Mouse (Mus musculus): Measurements from ENCODE around the gene Sh3rf1. TPM values are rescaled to one million over a fixed set of nuclear protein-coding genes. Genes with fewer than 3 reads are reported as not detected.

The Sh3rf1 gene
- 10 to 100 TPM; 55.7 to 63.8 (median 58.6) TPM for total RNA-seq (2022)

GRCm38 (mm10) chr8:61223729-61224379 is at the start of gene Sh3rf1:
Gene Sh3rf1, plus strand, starts transcription at chr8:61223872.
- DNase-seq (ENCODE audit: low spot score in 2 of 2): peak; percentile 40 to 71

- DNase-seq (ENCODE audit: low spot score in 2 of 2): no peak
Observed at GRCm38 (mm10) chr8:61173921-61174492, 49.7 kb upstream of the Sh3rf1 start.

GRCm38 (mm10) chr8:61175876-61176275 is 47.8 kb upstream of the Sh3rf1 start:
- no peak for DNase-seq (ENCODE audit: low spot score in 2 of 2)

DNA sequence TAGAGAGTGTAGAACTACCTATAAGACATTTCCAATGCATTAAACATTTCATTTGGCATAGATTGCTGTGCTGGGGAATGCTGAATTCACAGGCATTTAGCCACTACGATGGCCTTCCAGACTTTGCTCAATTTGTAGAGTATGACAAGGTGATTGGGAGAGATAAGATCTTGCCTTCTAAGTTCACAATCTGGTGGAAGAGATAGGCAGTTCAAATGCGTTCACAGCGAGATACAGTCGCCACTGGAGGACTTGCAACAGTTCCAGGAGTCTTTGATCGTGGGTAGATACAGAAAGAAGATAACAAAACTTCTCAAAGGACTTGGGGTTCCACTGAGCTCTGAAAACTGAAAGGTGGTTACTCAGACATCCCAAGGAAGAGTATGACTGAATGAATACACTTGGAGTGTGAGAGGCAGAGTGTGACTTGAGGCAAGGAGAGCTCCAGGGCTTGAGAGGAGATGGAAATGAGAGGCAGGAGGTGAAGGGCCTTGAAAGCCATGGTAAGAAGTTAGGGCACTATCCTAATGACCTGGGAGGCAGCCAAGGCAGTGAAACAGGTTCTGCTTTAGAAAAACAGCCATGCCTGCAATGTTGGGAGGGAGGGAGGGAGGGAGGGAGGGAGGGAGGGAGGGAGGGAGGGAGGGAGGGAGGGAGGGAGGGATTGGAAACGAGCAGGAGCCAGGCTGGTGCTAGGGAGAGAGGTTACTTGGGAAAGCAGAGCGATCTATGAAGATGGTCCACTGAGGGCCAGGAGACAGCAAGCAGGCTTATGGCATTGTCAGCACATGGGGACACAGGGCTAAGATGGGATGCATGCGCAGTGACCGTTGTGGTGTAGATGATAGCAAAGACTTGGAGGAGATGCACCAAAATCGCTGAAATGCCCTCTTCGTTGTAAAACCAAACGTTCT is 45.7 kb upstream of the Sh3rf1 start:
- DNase-seq (ENCODE audit: low spot score in 2 of 2): no peak

GRCm38 (mm10) chr8:61178594-61179140 is 45.0 kb upstream of the Sh3rf1 start:
- DNase-seq (ENCODE audit: low spot score in 2 of 2): no peak

DNA sequence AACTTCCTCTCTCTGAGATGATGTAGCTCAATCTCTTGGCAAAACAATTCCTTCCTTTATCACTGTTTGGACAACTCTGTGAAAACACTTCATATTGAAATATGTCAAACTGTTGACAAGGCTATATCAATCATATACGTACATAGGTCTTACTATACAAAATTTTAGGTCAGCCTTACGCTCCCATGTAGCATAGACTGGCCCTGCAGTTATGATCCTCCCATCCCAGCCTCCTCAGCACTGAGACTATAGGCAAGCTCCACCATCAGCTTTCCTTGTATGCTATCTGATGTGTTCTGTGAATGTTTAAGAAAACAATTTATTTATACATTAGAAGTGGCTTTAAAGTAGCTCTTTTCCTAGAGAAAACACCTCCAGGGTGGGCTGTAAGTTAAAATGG is 42.1 kb upstream of the Sh3rf1 start:
- DNase-seq (ENCODE audit: low spot score in 2 of 2): no peak

GRCm38 (mm10) chr8:61182020-61182419 is 41.7 kb upstream of the Sh3rf1 start:
- DNase-seq (ENCODE audit: low spot score in 2 of 2): no peak

GRCm38 (mm10) chr8:61185274-61186198 is 38.1 kb upstream of the Sh3rf1 start:
- no peak for DNase-seq (ENCODE audit: low spot score in 2 of 2)

GRCm38 (mm10) chr8:61194306-61194925 is 29.3 kb upstream of the Sh3rf1 start:
- DNase-seq (ENCODE audit: low spot score in 2 of 2): no peak

GRCm38 (mm10) chr8:61200254-61200887 is 23.3 kb upstream of the Sh3rf1 start:
- DNase-seq (ENCODE audit: low spot score in 2 of 2): no peak

GRCm38 (mm10) chr8:61203035-61203826 is 20.4 kb upstream of the Sh3rf1 start:
- no peak for DNase-seq (ENCODE audit: low spot score in 2 of 2)

DNA sequence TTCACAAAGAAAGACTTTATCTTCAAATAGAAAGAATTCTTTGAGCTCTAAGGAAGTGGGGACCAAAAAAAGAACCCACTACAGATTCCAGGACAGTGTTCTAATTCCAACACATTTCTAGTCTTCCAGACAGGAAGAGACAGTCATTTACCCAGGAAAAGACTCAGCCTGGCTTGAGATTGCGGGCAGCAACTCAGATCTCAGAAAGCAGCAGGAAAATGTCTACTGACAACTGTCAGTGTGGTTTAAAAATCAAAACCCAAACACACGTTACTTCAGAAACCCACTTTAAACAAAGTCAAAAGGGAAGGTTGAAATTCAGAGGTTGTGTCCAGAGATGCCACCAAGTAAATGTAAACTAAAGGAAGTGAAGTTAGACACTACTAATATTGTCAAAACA is 16.8 kb upstream of the Sh3rf1 start:
- no peak for DNase-seq (ENCODE audit: low spot score in 2 of 2)

DNA sequence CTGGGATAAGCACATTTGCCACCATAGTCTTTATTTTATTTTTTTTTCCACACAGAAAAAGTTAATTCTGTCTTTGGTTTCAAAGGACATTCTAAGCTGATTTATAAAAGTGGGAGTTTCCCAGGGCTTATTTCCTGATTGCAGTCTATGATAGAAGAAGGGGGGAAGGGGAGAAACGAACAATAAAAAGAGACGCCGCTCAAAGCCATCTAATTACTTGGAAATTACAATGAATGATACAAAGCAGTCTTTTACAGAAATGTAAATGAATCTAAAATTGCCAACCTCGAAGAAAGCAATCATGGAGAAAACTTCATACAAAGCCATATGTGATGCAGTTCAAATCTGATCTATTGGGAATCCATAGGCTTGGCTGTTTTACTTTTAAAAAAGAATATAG is 16.0 kb upstream of the Sh3rf1 start:
- DNase-seq (ENCODE audit: low spot score in 2 of 2): no peak

DNA sequence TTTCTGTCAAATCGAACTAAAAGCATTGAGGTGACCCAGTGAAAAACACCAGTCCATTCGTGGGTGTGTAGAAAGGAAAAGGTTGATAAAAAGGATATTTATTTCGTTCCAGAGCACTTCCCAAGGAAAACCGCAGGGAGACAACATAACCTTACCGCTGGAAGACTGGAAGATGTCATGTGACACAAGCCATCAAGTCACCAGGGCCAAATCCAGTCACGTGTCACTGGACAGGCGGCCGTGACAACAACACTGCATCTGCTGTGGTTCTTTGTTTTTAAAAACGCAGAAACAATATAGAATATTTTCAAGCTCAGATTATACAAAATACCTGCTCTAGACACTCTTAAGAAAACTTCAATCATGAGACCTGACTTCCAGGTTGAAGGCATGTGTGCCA is 15.0 kb upstream of the Sh3rf1 start:
- DNase-seq (ENCODE audit: low spot score in 2 of 2): no peak

- DNase-seq (ENCODE audit: low spot score in 2 of 2): no peak
Observed at GRCm38 (mm10) chr8:61210836-61211235, 12.8 kb upstream of the Sh3rf1 start.

DNA sequence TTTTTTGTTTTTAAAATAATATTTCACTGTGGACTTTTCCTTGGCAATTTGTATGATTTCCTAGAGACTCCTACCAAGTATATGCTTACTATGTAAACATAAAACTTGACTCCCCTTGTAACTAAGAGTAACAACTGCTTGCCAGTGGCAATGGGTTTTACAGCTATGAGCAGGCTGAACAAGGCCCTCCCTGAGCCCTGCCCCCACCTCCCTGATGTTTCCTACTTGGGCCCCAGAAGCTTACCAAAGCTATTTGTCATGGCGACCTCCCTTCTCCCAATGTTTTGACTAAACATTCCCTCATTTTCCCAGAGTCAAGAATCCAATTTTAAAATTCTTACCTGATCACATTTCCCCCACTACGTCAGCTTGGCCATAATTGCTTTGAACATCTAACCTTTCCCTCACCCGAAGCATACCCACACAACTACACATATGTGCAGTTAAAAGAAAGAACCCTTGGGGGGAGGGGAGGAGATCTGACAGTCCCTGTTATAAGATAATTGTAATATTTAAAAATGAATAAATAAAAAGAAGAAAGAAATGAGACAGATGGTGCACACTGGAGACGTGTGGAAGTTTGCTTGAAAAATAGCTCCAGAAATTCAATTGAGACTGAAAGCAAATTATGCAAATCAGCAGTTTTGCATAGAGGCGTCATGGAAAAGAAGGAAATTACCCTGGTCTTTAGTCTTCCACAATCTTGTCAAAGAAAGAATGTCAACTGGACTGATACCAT is 8.4 kb upstream of the Sh3rf1 start:
- no peak for DNase-seq (ENCODE audit: low spot score in 2 of 2)

- no peak for DNase-seq (ENCODE audit: low spot score in 2 of 2)
Observed at GRCm38 (mm10) chr8:61217017-61217416, 6.7 kb upstream of the Sh3rf1 start.

- peak; percentile 42 to 61 for DNase-seq (ENCODE audit: low spot score in 2 of 2)
Observed at GRCm38 (mm10) chr8:61217426-61217825, 6.2 kb upstream of the Sh3rf1 start.

All from layer of hippocampus, adult 8-10 months (tissue).